Mouse (Mus musculus) olfactory bulb, adult 2 months (tissue): ENCODE measurements around the gene Lrrk2.

Experiments used
- CTCF ChIP-seq: fragments of 200-500 bp; IDR thresholded peaks from 2 replicates; pipeline ENCODE4 v1.5.1; 2012; ENCODE audit warnings: low read depth, mild to moderate bottlenecking, low read length, moderate library complexity; ENCODE audit not compliant: insufficient read depth
- POLR2A ChIP-seq: fragments of 200-500 bp; IDR thresholded peaks from 2 replicates; pipeline ENCODE4 v1.6.1; 2012; ENCODE audit warnings: mild to moderate bottlenecking, low read depth, low read length, moderate library complexity; ENCODE audit not compliant: insufficient read depth

DNA sequence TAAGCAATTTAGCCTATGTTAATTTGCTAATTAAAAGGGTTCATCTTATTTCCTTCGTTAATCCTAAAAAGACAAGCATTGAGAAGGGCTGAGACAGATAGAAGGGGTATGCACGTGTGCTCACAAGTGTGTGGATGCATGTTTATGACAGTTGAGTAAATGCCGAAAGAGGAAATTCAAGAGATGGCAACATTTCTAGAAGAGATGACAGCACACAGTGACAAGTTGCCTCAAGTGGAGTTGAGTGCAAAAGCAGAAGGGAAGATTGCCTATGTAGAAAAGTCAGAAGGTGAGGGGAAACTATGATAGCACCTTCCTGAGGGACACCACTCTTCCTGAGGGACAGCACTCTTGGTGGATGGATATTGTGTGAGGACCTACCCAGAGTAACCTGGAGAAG is 31.3 kb upstream of the Lrrk2 start:
- TF ChIP-seq POLR2A = no peak
- TF ChIP-seq CTCF = no peak
